Mouse (Mus musculus): Measurements from ENCODE around the gene Mustn1. TPM values are rescaled to one million over a fixed set of nuclear protein-coding genes. Genes with fewer than 3 reads are reported as not detected.

Gene Mustn1
- polyA plus RNA-seq, 2 experiments: 0.55 to 0.72 TPM

DNA sequence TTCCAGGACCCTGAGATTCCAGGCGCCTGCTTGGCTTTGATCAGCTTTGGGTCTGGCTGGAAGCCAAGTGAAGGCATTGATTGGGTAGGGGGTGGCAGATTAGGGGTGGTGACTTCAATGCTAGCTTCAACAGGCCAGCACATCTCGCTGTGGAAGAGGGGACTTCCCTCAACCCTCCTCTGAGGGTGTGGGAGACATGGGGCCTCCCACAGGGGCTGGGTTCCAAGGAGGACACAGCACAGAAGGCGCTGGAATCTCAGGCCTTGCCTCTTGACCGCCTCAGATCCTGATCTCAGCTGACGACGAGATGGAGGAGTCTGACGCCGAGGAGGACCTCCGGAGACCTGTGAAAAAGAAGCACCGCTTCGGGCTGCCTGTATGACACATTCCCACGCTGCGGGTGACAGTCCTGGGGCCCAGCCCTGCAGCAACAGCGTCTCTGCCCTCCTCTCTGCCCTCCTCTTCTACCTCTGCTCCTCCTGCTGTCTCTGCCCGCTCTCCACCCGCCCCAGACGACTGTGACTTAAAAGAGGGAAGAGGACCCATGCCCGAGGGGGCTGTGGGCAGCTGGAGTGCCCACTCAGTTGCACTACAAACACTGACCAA lies 4.8 kb upstream of the Mustn1 start:
- H3K4me1 ChIP-seq (replicated peaks; ENCODE audit: control insufficient read depth in 2 of 2, insufficient read depth in 2 of 2, low read length in 1 of 2): peaks cover 0 to 24% of the 10 kb centered on the region in 2 experiments; a peak in 2 of 4 replicates
- WGBS (ENCODE audit: insufficient replicate concordance): 73% methylated on average over 17 of the region's 18 CpGs
- no peak for ATAC-seq (ENCODE audit: insufficient read depth)
- no peak for DNase-seq (ENCODE audit: low read depth in 3 of 3, low spot score in 3 of 3)
- H3K4me3 ChIP-seq (ENCODE audit: insufficient read depth in 1 of 2, low read depth in 2 of 2, low read length in 2 of 2): no peak overlapping the region
- no peaks in the 10 kb centered on the region for H3K27me3 ChIP-seq (ENCODE audit: control insufficient read depth, insufficient read depth, low read length)
- H3K9me3 ChIP-seq (ENCODE audit: control insufficient read depth, low read length): no peaks in the 10 kb centered on the region
- H3K4me2 ChIP-seq (ENCODE audit: low read depth): no peak overlapping the region
- TF ChIP-seq EP300 (IDR thresholded peaks at IDR 0.05; ENCODE audit: low read depth) (no peak), CTCF (IDR thresholded peaks at IDR 0.05; ENCODE audit: low read depth) (no peak)
- H3K36me3 ChIP-seq (replicated peaks; ENCODE audit: control insufficient read depth, insufficient read depth, low read depth): no peaks in the 10 kb centered on the region; the same call in 1 of the 2 replicates
- H3K27ac ChIP-seq: no peak overlapping the region
- no peak overlapping the region for H3K9ac ChIP-seq (replicated peaks)

DNA sequence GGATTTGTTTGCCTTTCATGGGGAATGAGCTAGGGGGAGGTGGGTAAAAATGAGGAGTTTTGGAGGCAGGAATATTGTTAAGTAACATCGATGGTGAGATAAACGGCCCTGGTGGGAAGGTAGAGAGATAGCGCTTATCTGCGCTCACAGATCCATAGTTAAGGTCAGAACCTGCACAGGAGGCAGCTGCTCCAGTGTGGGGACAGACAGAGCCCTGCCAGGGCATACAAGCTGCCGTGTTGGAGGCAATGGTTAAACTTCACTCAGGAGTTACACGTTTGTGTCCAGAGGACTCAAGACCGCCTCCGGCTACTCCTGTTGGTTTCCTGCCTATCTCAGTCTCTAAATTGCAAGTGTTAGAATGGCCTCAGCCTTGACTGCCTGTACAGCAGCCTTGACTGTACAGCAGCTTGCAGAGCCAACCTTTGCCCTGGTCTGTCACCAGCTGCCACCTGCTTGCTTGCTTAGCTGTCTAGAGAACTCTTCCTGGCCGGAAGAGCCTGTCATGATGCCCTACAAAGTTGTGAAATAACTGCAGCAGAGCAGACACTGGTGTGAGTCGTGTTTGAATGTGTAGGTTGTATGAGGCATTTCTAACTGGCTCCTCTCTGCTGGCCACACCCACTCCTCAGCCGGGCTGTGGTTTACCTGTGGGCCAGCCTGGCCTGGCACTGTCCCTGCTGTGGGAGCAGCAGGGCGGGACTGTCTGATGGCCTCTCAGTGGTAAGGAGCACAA lies 3.7 kb upstream of the Mustn1 start:
- no peaks in the 10 kb centered on the region; the same call in 1 of the 2 replicates for H3K36me3 ChIP-seq (replicated peaks; ENCODE audit: control insufficient read depth, insufficient read depth, low read depth)
- peaks cover 0 to 19% of the 10 kb centered on the region in 2 experiments; a peak in 2 of 4 replicates for H3K4me1 ChIP-seq (replicated peaks; ENCODE audit: control insufficient read depth in 2 of 2, insufficient read depth in 2 of 2, low read length in 1 of 2)
- no peak overlapping the region for H3K9ac ChIP-seq (replicated peaks)
- peak; percentile 68 for ATAC-seq (ENCODE audit: insufficient read depth)
- DNase-seq (ENCODE audit: low read depth in 3 of 3, low spot score in 3 of 3): peak in 1 of 3 experiments; percentile 13
- no peaks in the 10 kb centered on the region for H3K27me3 ChIP-seq (ENCODE audit: control insufficient read depth, insufficient read depth, low read length)
- TF ChIP-seq CTCF (IDR thresholded peaks at IDR 0.05; ENCODE audit: low read depth) (no peak), EP300 (IDR thresholded peaks at IDR 0.05; ENCODE audit: low read depth) (no peak)
- no peaks in the 10 kb centered on the region for H3K9me3 ChIP-seq (ENCODE audit: control insufficient read depth, low read length)
- 42% methylated on average over 12 of the region's 12 CpGs for WGBS (ENCODE audit: insufficient replicate concordance)
- H3K4me3 ChIP-seq (ENCODE audit: insufficient read depth in 1 of 2, low read depth in 2 of 2, low read length in 2 of 2): no peak overlapping the region
- peak overlapping the region; percentile 26 for H3K27ac ChIP-seq
- no peak overlapping the region for H3K4me2 ChIP-seq (ENCODE audit: low read depth)

- 56% methylated on average over 9 of the region's 9 CpGs for WGBS (ENCODE audit: insufficient replicate concordance)
- TF ChIP-seq CTCF (IDR thresholded peaks at IDR 0.05; ENCODE audit: low read depth) (0 out of 2 replicates have a peak, but pooled peaks have one; percentile 4), EP300 (IDR thresholded peaks at IDR 0.05; ENCODE audit: low read depth) (no peak)
- no peaks in the 10 kb centered on the region for H3K27me3 ChIP-seq (ENCODE audit: control insufficient read depth, insufficient read depth, low read length)
- no peak for DNase-seq (ENCODE audit: low read depth in 3 of 3, low spot score in 3 of 3)
- ATAC-seq (ENCODE audit: insufficient read depth): 0 out of 2 replicates have a peak, but pooled peaks have one; percentile 1
- no peak overlapping the region for H3K4me2 ChIP-seq (ENCODE audit: low read depth)
- no peak overlapping the region for H3K4me3 ChIP-seq (ENCODE audit: insufficient read depth in 1 of 2, low read depth in 2 of 2, low read length in 2 of 2)
- H3K36me3 ChIP-seq (replicated peaks; ENCODE audit: control insufficient read depth, insufficient read depth, low read depth): no peaks in the 10 kb centered on the region; the same call in 1 of the 2 replicates
- H3K9ac ChIP-seq (replicated peaks): no peak overlapping the region
- H3K27ac ChIP-seq: peak overlapping the region; percentile 26
- peaks cover 0 to 19% of the 10 kb centered on the region in 2 experiments; a peak in 2 of 4 replicates for H3K4me1 ChIP-seq (replicated peaks; ENCODE audit: control insufficient read depth in 2 of 2, insufficient read depth in 2 of 2, low read length in 1 of 2)
- no peaks in the 10 kb centered on the region for H3K9me3 ChIP-seq (ENCODE audit: control insufficient read depth, low read length)
These were observed 3.0 kb upstream of the Mustn1 start for GRCm38 (mm10) chr14:30875955-30876354.

DNA sequence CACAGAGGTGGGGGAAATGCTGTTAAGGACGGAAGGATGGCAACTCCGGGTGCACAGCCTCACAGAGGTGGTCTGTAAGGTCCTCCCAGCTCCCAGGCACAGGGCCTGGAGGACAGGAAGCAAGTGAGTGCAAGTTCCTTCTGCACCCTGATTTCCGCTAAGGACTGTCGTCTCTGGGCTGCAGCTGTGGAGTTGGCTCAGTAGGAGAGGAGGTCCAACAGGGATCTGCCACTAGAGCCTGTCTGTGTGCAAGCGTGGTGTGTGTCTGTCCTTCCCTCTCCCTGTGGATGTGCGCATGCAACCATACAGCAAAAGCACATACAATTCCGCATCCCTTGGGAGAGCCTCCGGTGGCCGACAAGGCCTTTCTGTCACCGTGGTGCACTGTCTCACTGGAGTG lies 2.5 kb upstream of the Mustn1 start:
- H3K4me2 ChIP-seq (ENCODE audit: low read depth): no peak overlapping the region
- H3K36me3 ChIP-seq (replicated peaks; ENCODE audit: control insufficient read depth, insufficient read depth, low read depth): no peaks in the 10 kb centered on the region; the same call in 1 of the 2 replicates
- no peak overlapping the region for H3K4me3 ChIP-seq (ENCODE audit: insufficient read depth in 1 of 2, low read depth in 2 of 2, low read length in 2 of 2)
- H3K9me3 ChIP-seq (ENCODE audit: control insufficient read depth, low read length): no peaks in the 10 kb centered on the region
- DNase-seq (ENCODE audit: low read depth in 3 of 3, low spot score in 3 of 3): no peak
- no peak overlapping the region for H3K27ac ChIP-seq
- H3K27me3 ChIP-seq (ENCODE audit: control insufficient read depth, insufficient read depth, low read length): no peaks in the 10 kb centered on the region
- TF ChIP-seq CTCF (IDR thresholded peaks at IDR 0.05; ENCODE audit: low read depth): no peak
- no peak for TF ChIP-seq EP300 (IDR thresholded peaks at IDR 0.05; ENCODE audit: low read depth)
- 82% methylated on average over 10 of the region's 10 CpGs for WGBS (ENCODE audit: insufficient replicate concordance)
- H3K9ac ChIP-seq (replicated peaks): no peak overlapping the region
- peaks cover 0 to 19% of the 10 kb centered on the region in 2 experiments; a peak in 2 of 4 replicates for H3K4me1 ChIP-seq (replicated peaks; ENCODE audit: control insufficient read depth in 2 of 2, insufficient read depth in 2 of 2, low read length in 1 of 2)
- no peak for ATAC-seq (ENCODE audit: insufficient read depth)

DNA sequence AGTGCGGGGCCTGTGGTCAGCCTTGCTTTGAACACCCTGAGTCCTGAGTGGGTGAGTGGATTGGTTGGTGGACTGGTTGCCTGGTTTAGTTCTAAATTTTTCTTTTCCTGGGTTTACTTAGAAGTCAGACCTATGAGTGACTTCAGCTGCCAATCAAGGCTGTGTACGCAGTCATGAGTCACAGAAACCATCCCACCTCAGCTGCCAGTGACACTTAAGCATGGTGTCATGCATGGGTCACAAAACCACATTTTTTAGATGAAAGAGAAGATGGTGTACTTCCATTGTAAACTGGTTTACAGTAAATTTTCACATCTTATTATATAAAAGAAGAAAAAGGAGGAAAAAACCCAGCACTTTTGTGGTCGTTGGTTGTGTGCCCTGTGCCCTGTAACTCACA lies 1.2 kb upstream of the Mustn1 start:
- no peak for DNase-seq (ENCODE audit: low read depth in 3 of 3, low spot score in 3 of 3)
- 79% methylated on average over 3 of the region's 3 CpGs for WGBS (ENCODE audit: insufficient replicate concordance)
- H3K9me3 ChIP-seq (ENCODE audit: control insufficient read depth, low read length): no peaks in the 10 kb centered on the region
- TF ChIP-seq CTCF (IDR thresholded peaks at IDR 0.05; ENCODE audit: low read depth) (no peak), EP300 (IDR thresholded peaks at IDR 0.05; ENCODE audit: low read depth) (no peak)
- H3K27me3 ChIP-seq (ENCODE audit: control insufficient read depth, insufficient read depth, low read length): no peaks in the 10 kb centered on the region
- H3K27ac ChIP-seq: no peak overlapping the region
- no peak for ATAC-seq (ENCODE audit: insufficient read depth)
- H3K36me3 ChIP-seq (replicated peaks; ENCODE audit: control insufficient read depth, insufficient read depth, low read depth): no peaks in the 10 kb centered on the region; the same call in 1 of the 2 replicates
- H3K4me3 ChIP-seq (ENCODE audit: insufficient read depth in 1 of 2, low read depth in 2 of 2, low read length in 2 of 2): no peak overlapping the region
- no peak overlapping the region for H3K9ac ChIP-seq (replicated peaks)
- no peak overlapping the region for H3K4me2 ChIP-seq (ENCODE audit: low read depth)
- peaks cover 0 to 19% of the 10 kb centered on the region in 2 experiments; a peak in 2 of 4 replicates for H3K4me1 ChIP-seq (replicated peaks; ENCODE audit: control insufficient read depth in 2 of 2, insufficient read depth in 2 of 2, low read length in 1 of 2)

Measured in liver, embryonic 14.5 days (tissue).